Mouse (Mus musculus): ENCODE data around the gene Csf2rb. TPM values are rescaled to one million over a fixed set of nuclear protein-coding genes. Genes with fewer than 3 reads are reported as not detected.

Csf2rb gene
- polyA plus RNA-seq, 1 experiment from 2014 or later, result 0.36 TPM

GRCm38 (mm10) chr15:78351586-78352165, 26.1 kb downstream of the Csf2rb start:
- peaks cover 14% of the 10 kb centered on the region for H3K27me3 ChIP-seq
- ChIA-PET POLR2A (no interaction called here), CTCF (no interaction called here)
- in situ Hi-C loops (cut with MboI; ENCODE audit: low pct_unique_long_range_greater_than_20kb), result loop anchor here (5.0 to 25.0 kb wide), 2 partner anchors 196 to 364 kb away; no protein-coding TSS in a partner anchor
- TF ChIP-seq CTCF (IDR thresholded peaks at IDR 0.05), result no peak
- DNase-seq (ENCODE audit: low read depth, low spot score), result no peak
- ATAC-seq, result no peak

DNA sequence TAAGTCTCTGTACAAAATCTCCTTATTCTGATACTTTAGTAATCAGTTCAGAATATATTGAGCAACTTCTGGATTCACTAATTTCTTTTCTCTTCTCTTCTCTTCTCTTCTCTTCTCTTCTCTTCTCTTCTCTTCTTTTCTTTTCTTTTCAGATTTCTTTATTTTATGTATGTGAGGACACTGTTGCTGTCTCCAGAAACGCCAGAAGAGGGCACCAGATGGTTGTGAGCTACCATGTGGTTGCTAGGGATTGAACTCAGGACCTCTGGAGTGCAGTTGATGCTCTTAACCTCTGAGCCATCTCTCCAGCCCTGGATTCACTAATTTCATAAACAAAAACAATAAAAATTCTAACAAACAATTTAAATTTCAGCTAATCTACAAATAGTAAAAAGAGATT, 29.4 kb downstream of the Csf2rb start:
- ChIA-PET POLR2A (no interaction called here), CTCF (interaction anchor here (0.6 to 2.1 kb wide), 9 partner anchors 9 to 99 kb away, joined by 3 to 18 read pairs (median 4); no protein-coding TSS in a partner anchor)
- peak; percentile 95 for TF ChIP-seq CTCF (IDR thresholded peaks at IDR 0.05)
- H3K27me3 ChIP-seq, result peaks cover 12% of the 10 kb centered on the region
- no peak for DNase-seq (ENCODE audit: low read depth, low spot score)
- in situ Hi-C loops (cut with MboI; ENCODE audit: low pct_unique_long_range_greater_than_20kb), result loop anchor here (5.0 to 25.0 kb wide), 2 partner anchors 192 to 368 kb away; no protein-coding TSS in a partner anchor
- no peak for ATAC-seq

DNA sequence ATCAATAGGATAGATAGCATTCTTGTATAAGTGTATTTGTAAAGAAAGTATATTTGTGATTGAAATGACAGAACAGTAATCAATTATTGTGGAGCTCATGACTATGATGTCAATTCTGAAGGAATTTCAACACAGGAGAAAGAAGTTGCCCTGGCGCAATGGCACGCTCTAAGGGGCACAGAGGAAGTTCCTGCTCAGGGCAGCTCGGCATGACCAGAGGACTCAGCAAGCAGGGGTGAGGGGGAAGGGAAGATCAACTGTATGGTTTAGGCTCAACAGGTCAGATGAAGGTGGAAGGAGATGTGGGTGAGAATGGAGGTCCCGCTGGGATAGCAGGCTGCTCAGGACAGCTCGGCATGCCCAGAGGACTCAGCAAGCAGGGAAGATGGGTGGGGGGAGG, 30.0 kb downstream of the Csf2rb start:
- no peak for TF ChIP-seq CTCF (IDR thresholded peaks at IDR 0.05)
- DNase-seq (ENCODE audit: low read depth, low spot score) (no peak), ATAC-seq (no peak)
- H3K27me3 ChIP-seq, result peaks cover 6% of the 10 kb centered on the region
- POLR2A ChIA-PET, result interaction anchor here (0.9 kb wide), 1 partner anchor 13 kb away, joined by 6 read pairs; no protein-coding TSS in a partner anchor
- CTCF ChIA-PET, result interaction anchor here (0.6 to 2.1 kb wide), 8 partner anchors 8 to 98 kb away, joined by 3 to 18 read pairs (median 4); no protein-coding TSS in a partner anchor
- in situ Hi-C loops (cut with MboI; ENCODE audit: low pct_unique_long_range_greater_than_20kb), result loop anchor here (25.0 kb wide), 1 partner anchor 368 kb away; no protein-coding TSS in a partner anchor

DNA sequence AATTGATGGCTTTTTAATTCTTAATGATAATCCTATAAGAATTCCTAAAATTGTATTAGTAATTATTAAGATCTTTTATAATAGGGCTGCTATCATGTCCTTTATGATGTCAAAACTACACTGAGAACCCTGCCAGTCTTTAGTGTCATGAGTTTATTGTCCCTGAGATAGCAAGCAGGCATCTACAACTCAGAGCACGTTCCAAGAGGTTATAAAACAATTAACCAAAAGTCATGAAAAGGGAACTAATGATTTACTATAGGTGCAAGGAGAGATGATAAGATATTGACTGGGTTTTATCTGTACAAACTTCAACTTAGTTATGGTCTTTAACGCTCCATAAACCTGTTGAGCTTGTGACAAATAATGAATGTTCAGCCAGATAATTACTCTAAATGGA, 40.4 kb downstream of the Csf2rb start:
- no peak for TF ChIP-seq CTCF (IDR thresholded peaks at IDR 0.05)
- ChIA-PET CTCF (interaction anchor here (0.9 to 1.0 kb wide), 2 partner anchors 23 to 103 kb away, joined by 3 read pairs; no protein-coding TSS in a partner anchor), POLR2A (no interaction called here)
- no peak for DNase-seq (ENCODE audit: low read depth, low spot score)
- ATAC-seq, result no peak
- H3K27me3 ChIP-seq, result peaks cover 21% of the 10 kb centered on the region
- in situ Hi-C loops (cut with MboI; ENCODE audit: low pct_unique_long_range_greater_than_20kb), result loop anchor here (5.0 to 25.0 kb wide), 2 partner anchors 56 to 379 kb away; no protein-coding TSS in a partner anchor

DNA sequence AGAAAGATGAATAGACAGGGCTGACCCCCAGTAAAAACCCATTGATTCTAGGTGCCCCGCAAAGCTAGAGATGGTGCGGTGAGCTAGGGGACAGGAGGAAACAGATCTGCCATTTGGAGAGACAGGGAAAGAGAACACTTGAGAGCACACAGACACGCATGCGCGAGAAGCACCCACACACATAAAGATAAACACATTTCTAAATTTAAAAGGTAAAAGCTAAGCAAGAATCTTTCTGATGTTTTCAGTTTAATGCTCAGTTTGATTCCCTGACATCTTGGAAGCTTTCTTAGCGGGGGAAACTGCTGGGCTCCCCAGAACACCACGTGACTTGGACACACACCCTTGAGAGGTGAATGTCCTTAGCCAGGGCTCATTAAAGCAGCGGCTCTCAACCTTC, 41.3 kb downstream of the Csf2rb start:
- no peak for DNase-seq (ENCODE audit: low read depth, low spot score)
- in situ Hi-C loops (cut with MboI; ENCODE audit: low pct_unique_long_range_greater_than_20kb), result loop anchor here (5.0 to 25.0 kb wide), 2 partner anchors 55 to 380 kb away; no protein-coding TSS in a partner anchor
- ChIA-PET CTCF (interaction anchor here (0.9 kb wide), 1 partner anchor 24 kb away, joined by 3 read pairs; no protein-coding TSS in a partner anchor), POLR2A (no interaction called here)
- peaks cover 21% of the 10 kb centered on the region for H3K27me3 ChIP-seq
- TF ChIP-seq CTCF (IDR thresholded peaks at IDR 0.05), result no peak
- ATAC-seq, result no peak

DNA sequence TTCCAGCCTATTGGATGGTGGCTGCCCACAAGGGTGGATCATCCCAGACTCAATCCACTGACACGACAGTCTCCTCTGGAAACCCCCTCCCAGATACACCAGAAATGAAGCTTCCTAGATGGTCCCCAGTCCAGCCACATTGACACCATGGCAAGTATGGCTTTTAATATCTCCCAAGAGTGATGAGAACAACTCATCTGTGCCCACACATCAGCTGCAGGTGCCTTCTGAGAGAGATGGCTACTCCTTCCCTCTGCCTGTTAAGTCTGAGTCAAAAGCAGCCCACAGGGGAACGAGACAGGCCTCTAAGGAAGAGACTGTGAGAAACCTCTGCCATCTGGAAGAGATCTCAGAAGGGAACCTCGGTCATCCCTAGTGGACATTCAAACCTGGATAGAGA, 42.3 kb downstream of the Csf2rb start:
- peaks cover 17% of the 10 kb centered on the region for H3K27me3 ChIP-seq
- ATAC-seq (no peak), DNase-seq (ENCODE audit: low read depth, low spot score) (no peak)
- no peak for TF ChIP-seq CTCF (IDR thresholded peaks at IDR 0.05)
- CTCF ChIA-PET, result interaction anchor here (2.0 to 2.2 kb wide), 2 partner anchors 10 to 38 kb away, joined by 4 to 9 read pairs; partner anchors contain the start of genes Mpst and Tst
- POLR2A ChIA-PET, result no interaction called here
- in situ Hi-C loops (cut with MboI; ENCODE audit: low pct_unique_long_range_greater_than_20kb), result loop anchor here (5.0 to 25.0 kb wide), 2 partner anchors 54 to 381 kb away; no protein-coding TSS in a partner anchor

GRCm38 (mm10) chr15:78368926-78369346, 43.4 kb downstream of the Csf2rb start:
- peaks cover 9% of the 10 kb centered on the region for H3K27me3 ChIP-seq
- DNase-seq (ENCODE audit: low read depth, low spot score), result no peak
- peak; percentile 88 for TF ChIP-seq CTCF (IDR thresholded peaks at IDR 0.05)
- no peak for ATAC-seq
- ChIA-PET CTCF (interaction anchor here (0.9 to 2.2 kb wide), 9 partner anchors 10 to 60 kb away, joined by 3 to 9 read pairs (median 4); partner anchors contain the start of genes Kctd17, Mpst and Tst), POLR2A (interaction anchor here (0.7 kb wide), 1 partner anchor 13 kb away, joined by 6 read pairs; no protein-coding TSS in a partner anchor)
- in situ Hi-C loops (cut with MboI; ENCODE audit: low pct_unique_long_range_greater_than_20kb), result loop anchor here (5.0 to 25.0 kb wide), 2 partner anchors 53 to 382 kb away; no protein-coding TSS in a partner anchor

DNA sequence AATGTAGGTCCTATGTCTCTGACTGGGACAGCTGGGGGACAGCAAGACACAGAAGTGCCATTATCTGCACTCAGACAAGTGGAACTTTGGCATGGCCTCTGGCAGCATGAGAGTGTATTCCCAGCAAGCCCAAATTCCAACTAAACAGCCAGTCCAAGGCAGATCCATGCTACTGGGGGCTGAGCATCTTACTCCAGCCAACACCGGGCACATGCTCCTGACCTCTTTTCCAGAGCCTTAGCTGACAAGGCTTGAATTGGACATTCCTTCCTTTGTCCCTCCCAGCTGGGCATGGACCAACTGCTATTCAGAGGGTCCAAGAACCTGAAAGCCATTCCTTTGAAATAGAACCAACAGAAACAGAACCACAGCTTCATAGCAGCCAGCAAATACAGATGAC, 44.1 kb downstream of the Csf2rb start:
- DNase-seq (ENCODE audit: low read depth, low spot score), result no peak
- no peak for TF ChIP-seq CTCF (IDR thresholded peaks at IDR 0.05)
- ChIA-PET CTCF (interaction anchor here (1.0 to 2.2 kb wide), 6 partner anchors 9 to 59 kb away, joined by 3 to 9 read pairs (median 4); partner anchors contain the start of genes Kctd17, Mpst and Tst), POLR2A (no interaction called here)
- in situ Hi-C loops (cut with MboI; ENCODE audit: low pct_unique_long_range_greater_than_20kb), result loop anchor here (5.0 to 25.0 kb wide), 2 partner anchors 53 to 382 kb away; no protein-coding TSS in a partner anchor
- H3K27me3 ChIP-seq, result peaks cover 8% of the 10 kb centered on the region
- ATAC-seq, result no peak

GRCm38 (mm10) chr15:78372796-78373195, 47.2 kb downstream of the Csf2rb start:
- in situ Hi-C loops (cut with MboI; ENCODE audit: low pct_unique_long_range_greater_than_20kb), result loop anchor here (25.0 kb wide), 1 partner anchor 385 kb away; no protein-coding TSS in a partner anchor
- ATAC-seq (no peak), DNase-seq (ENCODE audit: low read depth, low spot score) (no peak)
- H3K27me3 ChIP-seq, result no peaks in the 10 kb centered on the region
- ChIA-PET POLR2A (no interaction called here), CTCF (interaction anchor here (1.3 to 2.5 kb wide), 2 partner anchors 49 to 52 kb away, joined by 3 to 5 read pairs; no protein-coding TSS in a partner anchor)
- TF ChIP-seq CTCF (IDR thresholded peaks at IDR 0.05), result no peak

- no peak for DNase-seq (ENCODE audit: low read depth, low spot score)
- H3K27me3 ChIP-seq, result no peaks in the 10 kb centered on the region
- ATAC-seq, result no peak
- ChIA-PET POLR2A (no interaction called here), CTCF (interaction anchor here (2.5 kb wide), 1 partner anchor 48 kb away, joined by 5 read pairs; no protein-coding TSS in a partner anchor)
- in situ Hi-C loops (cut with MboI; ENCODE audit: low pct_unique_long_range_greater_than_20kb), result loop anchor here (25.0 kb wide), 1 partner anchor 387 kb away; no protein-coding TSS in a partner anchor
- no peak for TF ChIP-seq CTCF (IDR thresholded peaks at IDR 0.05)
These were observed 48.7 kb downstream of the Csf2rb start for GRCm38 (mm10) chr15:78374204-78374603.

Measured in Patski (cell line).